Mouse (Mus musculus) stomach, embryonic 16.5 days (tissue): Measurements from ENCODE around the gene Gm10799. TPM values are rescaled to one million over a fixed set of nuclear protein-coding genes. Genes with fewer than 3 reads are reported as not detected.
"Not testable (repeated sequence)": the region's sequence is repeated elsewhere in the genome, so short reads cannot be mapped to it uniquely, and the experiment has no call there.

Experiments used
- ATAC-seq: fragments of 200-750 bp; cut with Nextera tagmentation; 2 replicates; pipeline ENCODE4 v1.8.0; 2017; ENCODE audit warnings: moderate number of reproducible peaks, moderate TSS enrichment; ENCODE audit not compliant: insufficient read depth, low FRiP score
- H3K27ac ChIP-seq: fragments of 300-500 bp; sonication (generic); 2 replicates; pipeline ENCODE4 v1.5.1; 2014; ENCODE audit warnings: low read length
- H3K27me3 ChIP-seq: fragments of 300-500 bp; sonication (generic); 2 replicates; pipeline ENCODE4 v1.6.1; 2014; ENCODE audit warnings: low read length, control low read depth, mixed read lengths; ENCODE audit not compliant: control insufficient read depth, insufficient read depth
- H3K36me3 ChIP-seq: fragments of 300-500 bp; sonication (generic); 2 replicates; pipeline ENCODE4 v1.6.1; 2014; ENCODE audit warnings: low read length; ENCODE audit not compliant: control insufficient read depth, insufficient read depth
- H3K4me1 ChIP-seq: fragments of 300-500 bp; sonication (generic); 2 replicates; pipeline ENCODE4 v1.6.1; 2014; ENCODE audit warnings: low read length, control low read depth, mixed read lengths; ENCODE audit not compliant: control insufficient read depth, insufficient read depth
- H3K4me2 ChIP-seq: fragments of 300-500 bp; sonication (generic); 2 replicates; pipeline ENCODE4 v1.6.1; 2014; ENCODE audit warnings: low read depth, low read length, mixed read lengths
- H3K4me3 ChIP-seq: fragments of 300-500 bp; sonication (generic); replicated peaks from 2 replicates; pipeline ENCODE4 v1.5.1; 2014; ENCODE audit warnings: mild to moderate bottlenecking, low read length
- H3K9ac ChIP-seq: fragments of 300-500 bp; sonication (generic); 2 replicates; pipeline ENCODE4 v1.6.1; 2014; ENCODE audit warnings: low read length
- H3K9me3 ChIP-seq: fragments of 300-500 bp; sonication (generic); replicated peaks from 2 replicates; pipeline ENCODE4 v1.6.1; 2016; ENCODE audit warnings: low read length, control low read depth; ENCODE audit not compliant: control insufficient read depth
- WGBS: fragments of 180-500 bp; shearing (Covaris S2); extraction: QIAGEN DNeasy Blood & Tissue Kit; methylation state at CpG from one replicate; pipeline ENCODE4 v1.1.7; 2014; 5-methylcytosine and 5-hydroxymethylcytosine counted together
- polyA plus RNA-seq: library from polyadenylated mRNA; unstranded; fragments of >200 nt; fragmentation: Nextera tagmentation; extraction: Ambion mirVana; gene quantifications from 2 replicates; pipeline ENCODE4 v1.2.1, GENCODE M21; 2015

Gm10799 gene
- polyA plus RNA-seq, 1 experiment from 2014 or later, result not detected

- 100% methylated on average over 2 of the region's 2 CpGs for WGBS
- H3K4me1 ChIP-seq, result peaks cover 11% of the 10 kb centered on the region; the same call in 1 of the 2 replicates
- no peak overlapping the region for H3K9ac ChIP-seq
- no peak overlapping the region for H3K27ac ChIP-seq
- no peaks in the 10 kb centered on the region for H3K36me3 ChIP-seq
- no peaks in the 10 kb centered on the region for H3K27me3 ChIP-seq
- ATAC-seq, result no peak
- no peaks in the 10 kb centered on the region for H3K9me3 ChIP-seq
- no peak overlapping the region for H3K4me3 ChIP-seq
- H3K4me2 ChIP-seq, result no peak overlapping the region
These were observed 30.9 kb upstream of the Gm10799 start for GRCm38 (mm10) chr2:104099231-104099585.

GRCm38 (mm10) chr2:104098529-104099230 lies 30.3 kb upstream of the Gm10799 start:
- no peak overlapping the region for H3K27ac ChIP-seq
- H3K4me1 ChIP-seq, result peaks cover 11% of the 10 kb centered on the region; the same call in 1 of the 2 replicates
- H3K36me3 ChIP-seq, result no peaks in the 10 kb centered on the region
- no peak overlapping the region for H3K9ac ChIP-seq
- no peak overlapping the region for H3K4me3 ChIP-seq
- 24% methylated on average over 3 of the region's 3 CpGs for WGBS
- no peaks in the 10 kb centered on the region for H3K9me3 ChIP-seq
- no peak overlapping the region for H3K4me2 ChIP-seq
- no peaks in the 10 kb centered on the region for H3K27me3 ChIP-seq
- peak; percentile 44; the same call in 1 of the 2 replicates for ATAC-seq

GRCm38 (mm10) chr2:104097396-104097795 lies 29.0 kb upstream of the Gm10799 start:
- not testable (repeated sequence) for H3K27ac ChIP-seq, H3K9ac ChIP-seq, H3K36me3 ChIP-seq, H3K4me2 ChIP-seq, ATAC-seq, H3K4me3 ChIP-seq, H3K9me3 ChIP-seq, H3K27me3 ChIP-seq
- H3K4me1 ChIP-seq, result peaks cover 11% of the 10 kb centered on the region; the same call in 1 of the 2 replicates
- WGBS, result 94% methylated on average over 4 of the region's 4 CpGs

GRCm38 (mm10) chr2:104096796-104097195 lies 28.4 kb upstream of the Gm10799 start:
- peaks cover 11% of the 10 kb centered on the region; the same call in 1 of the 2 replicates for H3K4me1 ChIP-seq
- peak overlapping the region; percentile 63 for H3K4me2 ChIP-seq
- H3K4me3 ChIP-seq, H3K9ac ChIP-seq, H3K9me3 ChIP-seq, H3K27me3 ChIP-seq, H3K27ac ChIP-seq, H3K36me3 ChIP-seq: not testable (repeated sequence)
- WGBS, result 87% methylated on average over 1 of the region's 1 CpGs
- ATAC-seq, result 0 out of 2 replicates have a peak, but pooled peaks have one; percentile 16

- 40% methylated on average over 10 of the region's 10 CpGs for WGBS
- Histone ChIP-seq H3K4me2 (peak overlapping the region; percentile 63), H3K27me3 (no peaks in the 10 kb centered on the region), H3K27ac (peak overlapping the region; percentile 76), H3K36me3 (no peaks in the 10 kb centered on the region), H3K9me3 (no peaks in the 10 kb centered on the region), H3K9ac (peak overlapping the region; percentile 71), H3K4me3 (peak overlapping the region; percentile 58), H3K4me1 (peaks cover 11% of the 10 kb centered on the region; the same call in 1 of the 2 replicates)
- ATAC-seq, result no peak
These were observed 27.9 kb upstream of the Gm10799 start for GRCm38 (mm10) chr2:104096256-104096655.

GRCm38 (mm10) chr2:104095741-104096213 lies 27.4 kb upstream of the Gm10799 start, which contains the start of gene Cd59a:
Cd59a (plus strand) TSS chr2:104095801.
- Histone ChIP-seq H3K4me1 (peaks cover 11% of the 10 kb centered on the region; the same call in 1 of the 2 replicates), H3K4me3 (peak within 1 kb of the TSS; percentile 58), H3K27ac (peak within 1 kb of the TSS; percentile 76), H3K9ac (peak within 1 kb of the TSS; percentile 71), H3K4me2 (peak within 1 kb of the TSS; percentile 63), H3K27me3 (no peaks in the 10 kb centered on the region), H3K9me3 (no peaks in the 10 kb centered on the region), H3K36me3 (no peaks in the 10 kb centered on the region)
- 2% methylated on average over 15 of the region's 15 CpGs for WGBS
- peak; percentile 92 for ATAC-seq

- no peak for ATAC-seq
- WGBS, result 71% methylated on average over 2 of the region's 2 CpGs
These were observed 25.0 kb upstream of the Gm10799 start for GRCm38 (mm10) chr2:104093305-104093704.

GRCm38 (mm10) chr2:104087562-104087961 lies 19.2 kb upstream of the Gm10799 start:
- not testable (repeated sequence) for H3K4me1 ChIP-seq, H3K9me3 ChIP-seq, H3K27me3 ChIP-seq, H3K27ac ChIP-seq, H3K4me2 ChIP-seq, H3K4me3 ChIP-seq, H3K36me3 ChIP-seq, H3K9ac ChIP-seq, ATAC-seq
- WGBS, result 92% methylated on average over 1 of the region's 1 CpGs

More at GRCm38 (mm10) chr2:104093305-104093704, 25.0 kb upstream of the Gm10799 start:
- no peaks in the 10 kb centered on the region for H3K9me3 ChIP-seq
- H3K36me3 ChIP-seq, result no peaks in the 10 kb centered on the region
- no peak overlapping the region for H3K27ac ChIP-seq
- no peak overlapping the region for H3K4me2 ChIP-seq
- peaks cover 6% of the 10 kb centered on the region; the same call in 1 of the 2 replicates for H3K4me1 ChIP-seq
- H3K4me3 ChIP-seq, result no peak overlapping the region
- no peaks in the 10 kb centered on the region for H3K27me3 ChIP-seq
- H3K9ac ChIP-seq, result no peak overlapping the region

- not testable (repeated sequence) for H3K27me3 ChIP-seq, H3K4me2 ChIP-seq, ATAC-seq, H3K27ac ChIP-seq, H3K9me3 ChIP-seq, H3K4me1 ChIP-seq, H3K9ac ChIP-seq, H3K4me3 ChIP-seq, H3K36me3 ChIP-seq
These were observed 15.7 kb upstream of the Gm10799 start for GRCm38 (mm10) chr2:104084027-104084426.
